Mouse (Mus musculus) kidney, embryonic 15.5 days (tissue): ENCODE measurements at regions not wholly inside any gene's neighbourhood (a gene's known extent, or its start where the extent isn't known, plus 50 kb on each side); places are given as distances from the start of the nearest gene placed in this dataset.

Experiments
- ATAC-seq: fragments of 200-750 bp; cut with Nextera tagmentation; replicated peaks from 2 replicates; pipeline ENCODE4 v1.8.0; 2017; ENCODE audit warnings: moderate TSS enrichment; ENCODE audit not compliant: low FRiP score
- H3K27ac ChIP-seq: fragments of 300-500 bp; sonication (generic); 2 replicates; pipeline ENCODE4 v1.5.1; 2015; ENCODE audit warnings: mild to moderate bottlenecking, inconsistent platforms
- H3K27me3 ChIP-seq: fragments of 300-500 bp; sonication (generic); 2 replicates; pipeline ENCODE4 v1.6.1; 2015; ENCODE audit warnings: inconsistent platforms
- H3K36me3 ChIP-seq: fragments of 300-500 bp; sonication (generic); 2 replicates; pipeline ENCODE4 v1.6.1; 2015; ENCODE audit warnings: inconsistent platforms
- H3K4me1 ChIP-seq: fragments of 300-500 bp; sonication (generic); 2 replicates; pipeline ENCODE4 v1.6.1; 2015; ENCODE audit warnings: inconsistent platforms
- H3K4me2 ChIP-seq: fragments of 300-500 bp; sonication (generic); 2 replicates; pipeline ENCODE4 v1.6.1; 2015; ENCODE audit warnings: moderate library complexity, mild to moderate bottlenecking, inconsistent platforms
- H3K4me3 ChIP-seq: fragments of 300-500 bp; sonication (generic); replicated peaks from 2 replicates; pipeline ENCODE4 v1.5.1; 2015; ENCODE audit warnings: mild to moderate bottlenecking, inconsistent platforms
- H3K9ac ChIP-seq: fragments of 300-500 bp; sonication (generic); 2 replicates; pipeline ENCODE4 v1.6.1; 2015; ENCODE audit warnings: mild to moderate bottlenecking, inconsistent platforms
- H3K9me3 ChIP-seq: fragments of 300-500 bp; sonication (generic); replicated peaks from 2 replicates; pipeline ENCODE4 v1.6.1; 2016; ENCODE audit warnings: inconsistent platforms
- WGBS: fragments of 180-500 bp; shearing (Covaris S2); methylation state at CpG from one replicate; pipeline ENCODE4 v1.1.7; 2015; ENCODE audit warnings: mixed read lengths; 5-methylcytosine and 5-hydroxymethylcytosine counted together

GRCm38 (mm10) chr5:68813306-68813705 is 528.2 kb downstream of the Kctd8 start:
- WGBS, result 84% methylated on average over 3 of the region's 3 CpGs
- Histone ChIP-seq H3K27me3 (no peaks in the 10 kb centered on the region), H3K4me3 (no peak overlapping the region), H3K9ac (no peak overlapping the region), H3K4me2 (no peak overlapping the region), H3K9me3 (no peaks in the 10 kb centered on the region), H3K27ac (no peak overlapping the region), H3K36me3 (no peaks in the 10 kb centered on the region), H3K4me1 (no peaks in the 10 kb centered on the region)
- no peak for ATAC-seq

GRCm38 (mm10) chr5:68810017-68810416 is 531.5 kb downstream of the Kctd8 start:
- Histone ChIP-seq H3K4me2 (no peak overlapping the region), H3K4me1 (no peaks in the 10 kb centered on the region), H3K27ac (no peak overlapping the region), H3K9ac (no peak overlapping the region), H3K36me3 (no peaks in the 10 kb centered on the region), H3K9me3 (no peaks in the 10 kb centered on the region), H3K4me3 (no peak overlapping the region), H3K27me3 (no peaks in the 10 kb centered on the region)
- 0 out of 2 replicates have a peak, but pooled peaks have one; percentile 25 for ATAC-seq
